Mouse (Mus musculus) skeletal muscle tissue, adult 2 months (tissue): ENCODE results near the gene Csnk1g2.
"Not testable (repeated sequence)": the region's sequence is repeated elsewhere in the genome, so short reads cannot be mapped to it uniquely, and the experiment has no call there.

Source experiments
- DNase-seq: peaks from one replicate; pipeline ENCODE4 v3.0.0-alpha.2; 2012; ENCODE audit warnings: low read depth, low spot score

Csnk1g2 gene

GRCm38 (mm10) chr10:80623457-80624191 lies 986 bp downstream of the Csnk1g2 start:
- DNase-seq: peak; percentile 47

DNA sequence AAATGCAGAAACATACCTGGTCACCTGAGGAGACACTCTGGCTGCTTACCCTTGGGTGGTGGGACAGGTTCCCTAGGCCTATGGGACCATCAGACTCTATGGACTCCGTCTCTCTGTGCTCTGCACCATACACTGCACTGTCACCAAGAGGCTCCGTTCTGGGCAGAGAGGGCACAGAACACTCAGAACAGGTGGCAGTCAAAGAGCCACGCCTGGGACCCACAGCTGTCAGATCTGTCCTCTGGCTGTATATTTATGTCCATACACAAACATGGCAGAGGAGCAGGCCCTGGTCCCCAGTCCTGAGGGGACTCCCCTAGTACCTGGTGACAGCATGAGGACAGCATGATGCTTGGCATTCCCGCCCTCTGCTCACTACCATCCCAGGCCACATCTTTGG lies 3.1 kb downstream of the Csnk1g2 start:
- DNase-seq: no peak

DNA sequence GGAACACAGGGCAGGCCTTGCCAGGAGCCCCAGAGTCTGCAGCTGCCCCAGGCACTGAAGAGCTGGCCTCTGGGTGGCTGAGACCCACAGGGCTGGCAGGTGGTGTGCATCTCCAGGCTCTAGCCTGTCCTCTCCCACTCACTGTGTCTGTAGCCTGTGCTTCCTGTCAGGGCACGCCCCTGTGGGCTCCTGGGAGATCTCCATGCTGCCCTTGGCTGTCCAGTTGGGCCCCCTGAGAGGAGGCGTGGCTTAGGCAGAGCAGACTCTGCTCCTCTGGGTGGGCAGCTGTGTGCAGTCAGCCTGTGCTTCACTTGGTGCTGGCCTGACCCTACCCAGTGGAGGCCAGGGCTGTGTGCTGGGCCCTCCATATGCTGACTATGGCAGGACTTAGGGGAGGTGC lies 5.0 kb downstream of the Csnk1g2 start:
- peak; percentile 37 for DNase-seq

GRCm38 (mm10) chr10:80628925-80629324 lies 6.3 kb downstream of the Csnk1g2 start:
- DNase-seq: no peak

- no peak for DNase-seq
Measured at GRCm38 (mm10) chr10:80635345-80635744, 12.7 kb downstream of the Csnk1g2 start.

GRCm38 (mm10) chr10:80646936-80647335 lies 24.3 kb downstream of the Csnk1g2 start:
- no peak for DNase-seq

GRCm38 (mm10) chr10:80649910-80650309 lies 27.3 kb downstream of the Csnk1g2 start:
- not testable (repeated sequence) for DNase-seq

- DNase-seq: no peak
Measured at GRCm38 (mm10) chr10:80650392-80650791, 27.8 kb downstream of the Csnk1g2 start.

GRCm38 (mm10) chr10:80653156-80653720 lies 30.6 kb downstream of the Csnk1g2 start:
- no peak for DNase-seq

GRCm38 (mm10) chr10:80654866-80655265 lies 32.2 kb downstream of the Csnk1g2 start:
- no peak for DNase-seq

DNA sequence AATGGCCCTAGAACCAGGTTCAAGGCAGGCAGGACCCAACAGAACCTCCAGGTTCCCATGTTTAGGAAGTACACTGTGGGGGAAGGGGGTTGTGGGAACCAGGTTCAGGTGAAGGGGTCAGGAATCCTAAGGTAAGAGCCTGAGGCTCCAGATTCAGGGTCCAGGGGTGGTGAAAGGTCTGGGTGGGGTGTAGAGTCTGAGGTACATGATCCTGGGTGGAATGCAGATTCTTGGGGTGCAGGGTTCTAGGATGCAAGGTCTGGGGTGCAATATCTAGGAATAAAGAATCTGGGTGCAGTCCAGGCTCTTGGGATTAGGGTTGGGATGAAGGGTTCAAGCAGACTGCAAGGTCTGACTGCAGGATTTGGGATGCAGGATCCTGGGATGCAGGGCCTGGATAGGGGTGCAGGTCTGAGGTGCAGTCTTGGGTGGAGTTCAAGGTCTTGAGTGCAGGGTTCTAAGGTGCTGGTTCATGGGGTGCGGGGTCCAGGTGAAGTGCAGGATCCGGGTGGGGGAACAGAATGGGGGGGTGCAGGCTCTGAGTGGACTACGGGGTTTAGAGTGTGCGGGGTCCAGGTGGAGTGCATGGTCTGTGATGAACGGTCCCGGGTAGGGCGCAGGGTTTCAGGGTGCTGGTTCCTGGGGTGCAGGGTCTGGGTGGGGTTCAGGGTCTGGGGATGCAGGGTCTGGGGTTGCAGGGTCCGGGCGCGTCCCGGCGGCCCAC lies 32.9 kb downstream of the Csnk1g2 start:
- no peak for DNase-seq

- DNase-seq: peak; percentile 98
Measured at GRCm38 (mm10) chr10:80656130-80656862, 33.7 kb downstream of the Csnk1g2 start.

DNA sequence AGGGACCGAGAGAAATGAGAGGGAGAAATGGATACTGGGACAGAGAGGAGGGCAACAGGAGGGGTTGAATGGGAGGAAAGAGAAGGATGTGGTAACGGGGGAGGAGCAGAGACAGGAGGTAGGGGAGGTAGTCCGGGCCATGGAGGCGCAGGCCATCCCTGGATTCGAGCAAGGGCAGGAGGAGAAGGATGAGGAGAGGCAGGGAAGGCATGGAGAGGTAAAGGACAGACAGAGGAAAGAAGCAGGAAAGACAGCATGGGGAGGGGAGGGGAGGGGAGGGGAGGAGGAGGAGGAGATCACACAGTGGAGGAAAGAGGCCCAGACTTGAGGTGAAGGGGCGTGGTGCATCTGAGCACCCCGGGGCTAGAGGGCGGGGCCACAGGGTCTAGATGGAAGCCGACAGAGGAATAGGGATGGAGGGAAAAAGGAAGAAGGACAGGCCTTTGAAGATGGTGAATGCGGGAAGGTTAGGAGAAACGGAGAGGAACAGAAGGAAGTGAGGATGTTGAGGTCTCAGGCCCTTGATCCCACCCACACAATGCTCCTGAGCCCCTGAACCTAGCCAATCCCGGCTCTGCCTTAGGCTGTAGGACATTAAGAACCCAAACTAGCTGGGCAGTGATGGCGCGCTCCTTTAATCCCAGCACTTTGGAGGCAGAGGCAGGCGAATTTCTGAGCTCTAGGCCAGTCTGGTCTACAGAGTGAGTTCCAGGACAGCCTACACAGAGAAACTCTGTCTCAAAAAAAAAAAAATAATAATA lies 34.4 kb downstream of the Csnk1g2 start, which contains the start of gene Btbd2:
Gene Btbd2, minus strand, starts transcription at position 209 of the 761 bp plus-strand sequence.
- DNase-seq: no peak

DNA sequence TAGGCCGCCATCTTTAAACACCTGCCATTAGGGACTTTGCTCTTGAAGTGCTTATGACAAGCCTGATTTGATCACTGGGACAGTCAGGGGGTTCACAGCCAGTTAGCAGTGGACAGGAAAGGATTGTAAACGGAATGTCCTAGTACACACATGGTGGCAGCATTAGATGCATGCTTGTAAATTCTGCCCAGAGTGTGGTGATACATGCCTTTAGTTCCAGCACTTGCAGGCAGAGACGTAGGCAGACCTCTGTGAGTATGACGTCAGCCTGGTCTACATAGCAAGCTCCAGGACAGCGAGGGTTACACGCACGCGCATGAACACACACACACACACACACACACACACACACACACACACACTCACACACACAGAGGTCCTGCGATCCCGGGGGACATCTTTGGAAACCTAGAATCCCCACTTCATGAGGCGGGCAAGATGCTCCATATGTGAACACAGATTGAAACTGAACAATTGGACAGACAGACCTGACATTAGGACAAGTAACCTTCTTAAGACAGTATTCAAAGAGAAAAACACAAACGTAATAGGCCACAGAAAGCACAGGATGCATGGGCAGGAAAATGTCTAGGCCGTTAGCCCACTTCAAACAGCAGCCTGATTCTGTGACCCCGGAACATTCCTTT lies 35.7 kb downstream of the Csnk1g2 start:
- no peak for DNase-seq

- no peak for DNase-seq
Measured at GRCm38 (mm10) chr10:80658841-80659202, 36.2 kb downstream of the Csnk1g2 start.

- DNase-seq: no peak
Measured at GRCm38 (mm10) chr10:80659213-80659612, 36.6 kb downstream of the Csnk1g2 start.

GRCm38 (mm10) chr10:80661149-80661548 lies 38.5 kb downstream of the Csnk1g2 start:
- DNase-seq: no peak

- no peak for DNase-seq
Measured at GRCm38 (mm10) chr10:80663485-80664196, 41.0 kb downstream of the Csnk1g2 start.

- DNase-seq: peak; percentile 95
Measured at GRCm38 (mm10) chr10:80664197-80665015, 41.8 kb downstream of the Csnk1g2 start.
